Mouse (Mus musculus): ENCODE data around the gene Ogn. TPM values are rescaled to one million over a fixed set of nuclear protein-coding genes. Genes with fewer than 3 reads are reported as not detected.

The Ogn gene
- 1.3 and 1.6 TPM in 2 replicates for polyA plus RNA-seq (2015; fragmentation: Nextera tagmentation; extraction: Ambion mirVana)

GRCm38 (mm10) chr13:49607714-49608113, at the start of gene Ogn:
Gene Ogn, plus strand, starts transcription at chr13:49608046.
- H3K4me3 ChIP-seq (ENCODE audit: low read depth, low read length), result no peak within 1 kb of the TSS
- DNase-seq (no peak), ATAC-seq (no peak)

GRCm38 (mm10) chr13:49559185-49559584, 48.7 kb upstream of the Ogn start:
- no peak overlapping the region for H3K9ac ChIP-seq (replicated peaks)
- H3K9me3 ChIP-seq (ENCODE audit: low read length), result no peaks in the 10 kb centered on the region
- no peaks in the 10 kb centered on the region for H3K36me3 ChIP-seq (replicated peaks; ENCODE audit: insufficient read depth, low read length)
- DNase-seq (peak; percentile 31), ATAC-seq (no peak)
- no peak overlapping the region for H3K4me2 ChIP-seq (ENCODE audit: low read depth, low read length)
- H3K4me3 ChIP-seq (ENCODE audit: low read depth, low read length), result no peak overlapping the region
- H3K27me3 ChIP-seq (ENCODE audit: insufficient read depth, low read length), result no peaks in the 10 kb centered on the region
- 50% methylated on average over 2 of the region's 2 CpGs for WGBS (ENCODE audit: insufficient replicate concordance)
- peak; percentile 65 for TF ChIP-seq CTCF (IDR thresholded peaks at IDR 0.05; ENCODE audit: low read depth)
- TF ChIP-seq EP300 (IDR thresholded peaks at IDR 0.05; ENCODE audit: low read depth), result no peak
- H3K27ac ChIP-seq (ENCODE audit: low read depth), result no peak overlapping the region
- no peaks in the 10 kb centered on the region for H3K4me1 ChIP-seq (ENCODE audit: insufficient read depth)

More at GRCm38 (mm10) chr13:49607714-49608113, at the start of gene Ogn:
- H3K9ac ChIP-seq (replicated peaks), result no peak within 1 kb of the TSS
- no peak within 1 kb of the TSS for H3K27ac ChIP-seq (ENCODE audit: low read depth)
- H3K4me1 ChIP-seq (ENCODE audit: insufficient read depth), result no peaks in the 10 kb centered on the region
- no peaks in the 10 kb centered on the region for H3K9me3 ChIP-seq (ENCODE audit: low read length)
- 79% methylated on average over 4 of the region's 4 CpGs for WGBS (ENCODE audit: insufficient replicate concordance)
- no peaks in the 10 kb centered on the region for H3K36me3 ChIP-seq (replicated peaks; ENCODE audit: insufficient read depth, low read length)
- no peak within 1 kb of the TSS for H3K4me2 ChIP-seq (ENCODE audit: low read depth, low read length)
- no peaks in the 10 kb centered on the region for H3K27me3 ChIP-seq (ENCODE audit: insufficient read depth, low read length)
- TF ChIP-seq EP300 (IDR thresholded peaks at IDR 0.05; ENCODE audit: low read depth) (no peak), CTCF (IDR thresholded peaks at IDR 0.05; ENCODE audit: low read depth) (no peak)

- Histone ChIP-seq H3K27ac (ENCODE audit: low read depth) (no peak overlapping the region), H3K4me1 (ENCODE audit: insufficient read depth) (no peaks in the 10 kb centered on the region), H3K9ac (replicated peaks) (no peak overlapping the region), H3K27me3 (ENCODE audit: insufficient read depth, low read length) (no peaks in the 10 kb centered on the region), H3K36me3 (replicated peaks; ENCODE audit: insufficient read depth, low read length) (no peaks in the 10 kb centered on the region), H3K9me3 (ENCODE audit: low read length) (no peaks in the 10 kb centered on the region), H3K4me2 (ENCODE audit: low read depth, low read length) (no peak overlapping the region), H3K4me3 (ENCODE audit: low read depth, low read length) (no peak overlapping the region)
- DNase-seq (no peak), ATAC-seq (peak; percentile 29; the same call in 1 of the 2 replicates)
- TF ChIP-seq EP300 (IDR thresholded peaks at IDR 0.05; ENCODE audit: low read depth) (peak; percentile 52; the same call in 1 of the 2 replicates), CTCF (IDR thresholded peaks at IDR 0.05; ENCODE audit: low read depth) (no peak)
- 27% methylated on average over 2 of the region's 2 CpGs for WGBS (ENCODE audit: insufficient replicate concordance)
Observed at GRCm38 (mm10) chr13:49560886-49561285, 47.0 kb upstream of the Ogn start.

- no peaks in the 10 kb centered on the region for H3K9me3 ChIP-seq (ENCODE audit: low read length)
- 88% methylated on average over 1 of the region's 1 CpGs for WGBS (ENCODE audit: insufficient replicate concordance)
- H3K36me3 ChIP-seq (replicated peaks; ENCODE audit: insufficient read depth, low read length), result no peaks in the 10 kb centered on the region
- H3K4me1 ChIP-seq (ENCODE audit: insufficient read depth), result no peaks in the 10 kb centered on the region
- DNase-seq (no peak), ATAC-seq (no peak)
- TF ChIP-seq CTCF (IDR thresholded peaks at IDR 0.05; ENCODE audit: low read depth) (no peak), EP300 (IDR thresholded peaks at IDR 0.05; ENCODE audit: low read depth) (no peak)
- H3K4me2 ChIP-seq (ENCODE audit: low read depth, low read length), result no peak overlapping the region
- no peak overlapping the region for H3K27ac ChIP-seq (ENCODE audit: low read depth)
- no peak overlapping the region for H3K9ac ChIP-seq (replicated peaks)
- no peak overlapping the region for H3K4me3 ChIP-seq (ENCODE audit: low read depth, low read length)
- no peaks in the 10 kb centered on the region for H3K27me3 ChIP-seq (ENCODE audit: insufficient read depth, low read length)
Observed at GRCm38 (mm10) chr13:49564347-49564746, 43.5 kb upstream of the Ogn start.

- H3K27ac ChIP-seq (ENCODE audit: low read depth), result no peak overlapping the region
- no peaks in the 10 kb centered on the region for H3K27me3 ChIP-seq (ENCODE audit: insufficient read depth, low read length)
- H3K36me3 ChIP-seq (replicated peaks; ENCODE audit: insufficient read depth, low read length), result no peaks in the 10 kb centered on the region
- ATAC-seq, result no peak
- H3K9ac ChIP-seq (replicated peaks), result no peak overlapping the region
- H3K4me1 ChIP-seq (ENCODE audit: insufficient read depth), result no peaks in the 10 kb centered on the region
- no peak for TF ChIP-seq CTCF (IDR thresholded peaks at IDR 0.05; ENCODE audit: low read depth)
- TF ChIP-seq EP300 (IDR thresholded peaks at IDR 0.05; ENCODE audit: low read depth), result no peak
- no peaks in the 10 kb centered on the region for H3K9me3 ChIP-seq (ENCODE audit: low read length)
- H3K4me2 ChIP-seq (ENCODE audit: low read depth, low read length), result no peak overlapping the region
- WGBS (ENCODE audit: insufficient replicate concordance), result 62% methylated on average over 3 of the region's 3 CpGs
- DNase-seq, result no peak
- H3K4me3 ChIP-seq (ENCODE audit: low read depth, low read length), result no peak overlapping the region
Observed at GRCm38 (mm10) chr13:49570371-49570770, 37.5 kb upstream of the Ogn start.

- no peak overlapping the region for H3K4me2 ChIP-seq (ENCODE audit: low read depth, low read length)
- ATAC-seq (peak; percentile 73), DNase-seq (no peak)
- H3K4me3 ChIP-seq (ENCODE audit: low read depth, low read length), result no peak overlapping the region
- no peaks in the 10 kb centered on the region for H3K36me3 ChIP-seq (replicated peaks; ENCODE audit: insufficient read depth, low read length)
- H3K9me3 ChIP-seq (ENCODE audit: low read length), result no peaks in the 10 kb centered on the region
- TF ChIP-seq CTCF (IDR thresholded peaks at IDR 0.05; ENCODE audit: low read depth) (no peak), EP300 (IDR thresholded peaks at IDR 0.05; ENCODE audit: low read depth) (peak; percentile 95)
- H3K27me3 ChIP-seq (ENCODE audit: insufficient read depth, low read length), result no peaks in the 10 kb centered on the region
- H3K9ac ChIP-seq (replicated peaks), result no peak overlapping the region
- no peaks in the 10 kb centered on the region for H3K4me1 ChIP-seq (ENCODE audit: insufficient read depth)
- 46% methylated on average over 2 of the region's 2 CpGs for WGBS (ENCODE audit: insufficient replicate concordance)
- H3K27ac ChIP-seq (ENCODE audit: low read depth), result no peak overlapping the region
Observed at GRCm38 (mm10) chr13:49571418-49571817, 36.4 kb upstream of the Ogn start.

Measured in liver, postnatal 0 days (tissue).